Mouse (Mus musculus): ENCODE measurements around the gene Mrpl37. TPM values are rescaled to one million over a fixed set of nuclear protein-coding genes. Genes with fewer than 3 reads are reported as not detected.

Mrpl37 gene
- polyA plus RNA-seq (2015; fragmentation: Illumina TruSeq; extraction: RNeasy Lipid Tissue Mini Kit (QIAGEN cat#74804); ENCODE audit: insufficient read depth, low replicate concordance) = 64.2 TPM

DNA sequence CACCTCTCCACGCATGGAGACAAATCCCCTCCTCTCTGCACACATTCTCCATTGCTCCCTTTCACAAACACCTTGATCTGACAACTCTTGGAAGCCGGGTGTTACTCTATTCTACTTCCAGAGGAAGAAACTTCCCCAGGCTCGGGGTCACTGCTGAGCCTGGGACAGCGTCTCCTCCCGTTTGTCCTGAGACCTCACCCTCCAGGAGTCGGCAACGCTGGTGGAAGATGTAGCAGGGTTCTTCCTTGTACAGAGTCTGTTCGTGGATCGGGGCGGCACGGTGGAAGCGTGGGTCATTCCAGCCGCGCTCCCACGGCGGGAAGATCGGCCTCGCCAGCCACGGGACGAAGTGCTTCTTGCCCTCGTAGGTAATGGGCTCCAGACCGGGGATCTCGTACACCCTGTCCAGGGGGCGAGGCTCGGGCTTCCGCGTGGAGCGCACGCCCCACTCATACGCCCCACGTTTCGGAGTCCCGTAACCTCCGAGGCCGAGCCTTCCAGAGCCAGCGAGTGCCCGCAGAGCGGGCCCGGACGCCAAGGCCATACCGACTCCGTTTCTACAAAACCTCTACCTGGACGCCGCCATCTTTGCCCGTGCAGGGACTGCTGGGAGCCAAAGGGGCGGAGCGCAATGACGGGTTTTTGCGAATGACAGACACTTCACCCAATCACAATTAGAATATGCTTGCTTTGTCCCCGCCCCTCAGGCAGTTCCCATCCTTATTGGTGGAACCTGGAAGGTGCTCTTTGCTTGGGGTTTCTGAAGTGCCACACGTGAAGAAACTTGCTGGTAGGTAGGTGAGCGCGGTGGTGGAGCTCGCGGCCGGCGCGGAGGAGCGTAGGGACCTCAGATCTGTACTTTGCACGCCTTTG is at the start of gene Mrpl37, which contains the start of gene Cyb5rl:
TSS of gene Mrpl37 (minus strand) at position 617 of the 873 bp plus-strand sequence.
TSS of gene Cyb5rl (plus strand) at position 737 of the 873 bp plus-strand sequence.

DNA sequence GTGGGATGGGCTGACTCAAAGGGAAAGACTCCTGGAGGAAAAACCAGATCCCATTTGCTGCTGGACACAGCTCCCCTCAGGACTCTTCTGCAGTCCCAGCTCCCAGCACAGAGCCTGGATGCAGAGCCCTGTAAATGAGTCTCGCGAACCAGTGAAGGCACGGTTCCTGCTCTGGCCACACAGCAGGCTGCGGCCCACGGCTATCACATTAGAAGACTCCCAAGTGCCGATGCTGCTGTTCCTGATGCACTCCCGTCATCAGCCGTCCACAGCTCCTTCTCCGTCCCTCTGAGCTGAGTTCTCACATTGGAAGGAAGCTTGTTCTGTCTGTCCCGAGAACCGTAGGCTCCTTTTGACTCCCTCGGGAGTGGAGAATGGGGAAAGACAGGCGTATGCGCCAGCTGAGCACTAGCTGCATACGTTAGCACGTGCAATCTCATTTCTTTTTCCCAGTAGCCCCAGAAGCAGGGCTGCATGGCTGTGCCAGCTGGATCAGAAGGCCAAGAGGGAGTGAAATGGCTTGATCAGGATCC is 30.2 kb upstream of the Mrpl37 start, which contains the start of gene Cdcp2:
TSS of gene Cdcp2 (plus strand) at position 51 of the 533 bp plus-strand sequence.

Other genes with a start within 250 kb of the Mrpl37 start
- 32.6 TPM for gene Ssbp3, start 156.2 kb downstream of the Mrpl37 start, polyA plus RNA-seq (2015; fragmentation: Illumina TruSeq; extraction: RNeasy Lipid Tissue Mini Kit (QIAGEN cat#74804); ENCODE audit: insufficient read depth, low replicate concordance)
- 8.0 TPM for gene Cyb5rl, start 120 bp upstream of the Mrpl37 start, polyA plus RNA-seq (2015; fragmentation: Illumina TruSeq; extraction: RNeasy Lipid Tissue Mini Kit (QIAGEN cat#74804); ENCODE audit: insufficient read depth, low replicate concordance)
- not detected for gene Cdcp2, start 30.0 kb upstream of the Mrpl37 start, polyA plus RNA-seq (2015; fragmentation: Illumina TruSeq; extraction: RNeasy Lipid Tissue Mini Kit (QIAGEN cat#74804); ENCODE audit: insufficient read depth, low replicate concordance)
- gene Tmem59, start 111.5 kb upstream of the Mrpl37 start, polyA plus RNA-seq (2015; fragmentation: Illumina TruSeq; extraction: RNeasy Lipid Tissue Mini Kit (QIAGEN cat#74804); ENCODE audit: insufficient read depth, low replicate concordance) = 282 TPM
- gene Tceanc2, start 112.2 kb upstream of the Mrpl37 start, polyA plus RNA-seq (2015; fragmentation: Illumina TruSeq; extraction: RNeasy Lipid Tissue Mini Kit (QIAGEN cat#74804); ENCODE audit: insufficient read depth, low replicate concordance) = 42.2 TPM
- not detected for gene Ldlrad1, start 142.3 kb upstream of the Mrpl37 start, polyA plus RNA-seq (2015; fragmentation: Illumina TruSeq; extraction: RNeasy Lipid Tissue Mini Kit (QIAGEN cat#74804); ENCODE audit: insufficient read depth, low replicate concordance)
- gene Lrrc42, start 186.7 kb upstream of the Mrpl37 start, polyA plus RNA-seq (2015; fragmentation: Illumina TruSeq; extraction: RNeasy Lipid Tissue Mini Kit (QIAGEN cat#74804); ENCODE audit: insufficient read depth, low replicate concordance) = 40.1 TPM
- 33.5 TPM for gene Hspb11, start 186.7 kb upstream of the Mrpl37 start, polyA plus RNA-seq (2015; fragmentation: Illumina TruSeq; extraction: RNeasy Lipid Tissue Mini Kit (QIAGEN cat#74804); ENCODE audit: insufficient read depth, low replicate concordance)
- not detected for gene Dio1, start 240.3 kb upstream of the Mrpl37 start, polyA plus RNA-seq (2015; fragmentation: Illumina TruSeq; extraction: RNeasy Lipid Tissue Mini Kit (QIAGEN cat#74804); ENCODE audit: insufficient read depth, low replicate concordance)
- gene Yipf1, start 247.5 kb upstream of the Mrpl37 start, polyA plus RNA-seq (2015; fragmentation: Illumina TruSeq; extraction: RNeasy Lipid Tissue Mini Kit (QIAGEN cat#74804); ENCODE audit: insufficient read depth, low replicate concordance) = 49.2 TPM